Mouse (Mus musculus) urinary bladder, adult 18-20 months (tissue): ENCODE results near the gene 4930430F08Rik.
"Not testable (repeated sequence)": the region's sequence is repeated elsewhere in the genome, so short reads cannot be mapped to it uniquely, and the experiment has no call there.

ENCODE experiments used
- DNase-seq, 2 experiments: peaks; one replicate each; pipeline ENCODE4 v3.0.0; 2022; ENCODE audit warnings: low spot score in 2 of 2, mixed read lengths in 2 of 2

The 4930430F08Rik gene

DNA sequence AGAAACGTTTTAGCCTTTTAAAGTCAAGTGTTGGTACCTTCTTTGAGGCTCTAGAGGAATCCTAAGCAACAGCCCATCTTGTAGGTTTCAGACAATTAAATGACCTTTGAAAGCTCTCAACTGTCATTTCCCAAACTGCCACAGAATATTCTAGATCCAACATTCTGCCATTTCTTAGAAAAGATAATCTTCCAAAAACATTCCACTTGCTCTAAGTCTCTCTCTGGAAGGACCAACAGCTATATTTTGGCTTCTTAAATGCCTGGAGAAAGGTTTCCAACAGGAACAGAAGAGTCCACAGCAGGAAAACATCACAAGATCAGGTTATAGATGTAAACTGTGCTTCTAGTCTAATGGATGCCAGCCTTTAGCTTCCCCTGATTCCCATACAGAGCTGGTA, at the start of gene 4930430F08Rik, which contains the start of gene 1700017N19Rik:
4930430F08Rik (minus strand) TSS at position 101 of the 400 bp plus-strand sequence.
1700017N19Rik (plus strand) TSS at position 162 of the 400 bp plus-strand sequence.
- DNase-seq, result no peak

DNA sequence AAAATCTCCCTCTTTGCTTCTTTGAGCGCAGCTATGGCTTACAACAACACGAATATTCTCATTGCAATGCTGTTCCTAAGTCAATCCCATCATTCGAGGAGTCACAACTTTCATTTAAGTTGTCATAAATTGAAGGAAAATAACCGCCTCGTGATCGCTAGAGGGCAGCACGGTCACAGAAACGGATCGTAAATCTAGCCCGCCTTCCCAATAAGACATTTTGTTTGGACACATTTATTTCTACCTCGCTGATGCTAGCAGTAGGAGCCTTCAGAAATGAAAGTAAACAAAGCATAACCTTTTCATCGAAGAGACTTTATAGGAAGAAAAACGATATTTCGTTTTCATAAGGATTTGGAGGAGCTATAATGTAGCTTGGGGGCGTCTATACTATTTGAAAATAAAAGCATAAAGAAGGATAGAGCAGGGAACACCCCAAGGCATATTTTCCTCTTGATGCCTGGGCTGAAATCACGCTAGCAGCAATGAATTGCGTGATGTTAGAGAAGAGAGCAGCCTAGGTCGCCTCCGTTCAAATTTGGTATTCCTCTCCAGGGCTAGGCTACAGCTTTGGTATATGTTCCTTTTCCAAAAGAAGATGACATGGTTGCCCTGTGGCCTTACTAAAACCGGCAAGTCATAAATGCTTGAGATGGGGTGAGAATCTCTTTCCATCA, 39.7 kb upstream of the 4930430F08Rik start:
- DNase-seq, result no peak

- no peak for DNase-seq
These were observed 32.3 kb upstream of the 4930430F08Rik start for GRCm38 (mm10) chr10:100622494-100622893.

DNA sequence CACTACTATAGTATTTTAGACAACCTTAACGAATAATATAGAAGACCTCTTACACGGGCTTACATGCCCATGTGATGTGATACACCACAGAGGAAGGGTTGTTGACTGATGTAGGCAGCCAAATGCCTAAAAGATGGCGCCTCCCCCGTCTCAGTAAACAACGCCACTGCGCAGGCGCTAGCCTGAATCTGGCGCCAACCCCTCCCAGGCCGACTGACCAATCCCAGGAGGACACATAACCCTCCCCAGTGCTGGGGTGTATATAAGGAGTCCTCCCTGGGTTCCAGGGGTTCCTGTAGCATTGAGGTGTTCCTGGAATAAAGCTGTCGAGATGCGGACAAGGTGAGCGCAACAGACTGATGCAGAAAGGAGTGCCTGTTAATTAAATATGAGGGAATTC, 29.8 kb upstream of the 4930430F08Rik start:
- no peak for DNase-seq

DNA sequence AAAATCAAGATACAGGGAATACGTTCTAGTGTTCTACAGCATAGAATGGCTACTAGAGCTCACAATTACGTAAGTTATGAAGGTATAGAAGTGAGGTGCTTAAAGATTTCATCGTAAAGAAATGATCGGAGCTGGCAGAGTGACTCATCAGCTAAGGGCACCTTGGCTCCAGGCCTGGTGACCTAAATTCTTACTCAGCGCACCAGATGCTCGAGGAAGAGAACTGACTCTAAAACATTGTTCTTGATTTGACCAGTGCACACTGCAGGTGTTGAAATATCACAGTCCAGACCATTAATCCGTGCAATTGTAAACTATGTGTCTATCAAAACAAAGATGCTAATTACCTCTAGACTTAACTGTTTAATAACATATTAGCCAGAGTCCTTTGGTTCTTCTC, 29.3 kb upstream of the 4930430F08Rik start:
- DNase-seq, result no peak

DNA sequence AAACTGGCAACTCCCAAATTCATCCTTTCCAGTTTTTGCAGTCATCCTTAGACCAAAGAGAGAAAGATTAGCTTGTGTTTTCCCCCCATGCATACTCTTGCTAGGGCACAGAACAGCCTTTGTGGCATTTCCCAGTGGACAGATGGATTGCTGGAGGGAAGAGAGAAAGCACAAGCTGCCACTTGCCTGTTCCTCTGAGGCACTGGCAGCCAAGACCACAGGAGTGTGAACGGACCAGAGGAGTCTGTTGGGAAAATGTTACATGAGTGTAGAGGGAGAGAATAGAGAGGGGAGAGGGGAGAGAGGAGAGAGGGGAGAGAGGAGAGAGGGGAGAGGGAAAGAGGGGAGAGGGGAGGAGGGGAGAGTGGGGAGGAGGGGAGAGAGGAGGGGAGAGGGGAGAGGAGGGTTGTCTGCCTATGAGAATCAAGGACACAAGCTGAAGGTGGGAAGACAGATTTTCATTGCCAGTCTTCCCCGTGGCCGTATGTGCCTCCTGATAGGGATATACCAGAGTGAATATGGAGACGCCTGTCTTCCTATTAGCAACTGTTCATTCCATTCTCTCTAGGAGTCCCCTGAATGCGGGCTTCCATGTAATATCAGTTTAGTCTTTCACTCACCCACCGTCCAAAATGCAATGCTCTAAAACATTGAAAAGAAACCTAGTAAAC, 27.1 kb upstream of the 4930430F08Rik start:
- no peak for DNase-seq

DNA sequence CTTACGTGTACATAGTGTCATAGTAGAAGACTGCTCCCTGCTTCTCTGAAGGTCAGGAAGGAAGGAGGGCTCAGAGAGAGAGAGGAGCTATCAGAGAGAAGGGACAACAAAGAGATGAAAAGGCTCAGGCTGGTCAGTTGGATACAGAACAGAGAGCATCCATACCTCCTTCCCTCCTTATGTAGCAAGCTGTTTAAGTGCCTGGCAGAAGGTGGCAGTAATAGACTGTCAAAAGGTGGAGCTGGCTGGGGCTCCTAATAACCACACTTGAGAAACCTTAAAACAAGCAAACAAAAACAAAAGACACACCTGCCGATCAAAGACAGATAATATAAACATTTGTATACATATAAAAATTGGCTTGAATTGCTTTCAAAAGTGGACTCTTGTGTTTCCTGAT, 14.0 kb upstream of the 4930430F08Rik start:
- DNase-seq, result no peak

GRCm38 (mm10) chr10:100603511-100603910, 13.3 kb upstream of the 4930430F08Rik start:
- no peak for DNase-seq

- DNase-seq, result no peak
These were observed 8.1 kb upstream of the 4930430F08Rik start for GRCm38 (mm10) chr10:100598339-100598738.

- peak; percentile 83 for DNase-seq
These were observed 1.3 kb downstream of the 4930430F08Rik start for GRCm38 (mm10) chr10:100588932-100589388.

- no peak for DNase-seq
These were observed 1.7 kb downstream of the 4930430F08Rik start for GRCm38 (mm10) chr10:100588524-100588923.

DNA sequence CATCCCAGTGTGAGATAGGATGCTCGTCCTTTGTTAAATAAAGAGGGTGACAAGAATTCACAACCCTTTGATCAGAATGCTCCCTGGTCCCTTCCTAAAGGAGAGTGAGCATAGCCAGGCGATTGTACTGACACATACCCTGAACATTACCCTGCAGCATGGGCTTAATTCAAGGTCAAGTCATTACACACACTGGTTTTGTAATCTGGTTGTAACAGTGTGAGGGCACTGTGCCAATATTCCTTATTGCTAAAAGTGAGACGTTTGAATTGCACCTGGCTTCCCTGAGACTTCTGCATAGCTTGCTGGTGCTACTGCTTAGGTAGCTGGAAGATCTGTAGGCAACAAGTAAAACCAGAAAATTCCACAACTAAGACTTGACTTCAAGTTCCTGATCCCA, 6.0 kb downstream of the 4930430F08Rik start:
- no peak for DNase-seq

DNA sequence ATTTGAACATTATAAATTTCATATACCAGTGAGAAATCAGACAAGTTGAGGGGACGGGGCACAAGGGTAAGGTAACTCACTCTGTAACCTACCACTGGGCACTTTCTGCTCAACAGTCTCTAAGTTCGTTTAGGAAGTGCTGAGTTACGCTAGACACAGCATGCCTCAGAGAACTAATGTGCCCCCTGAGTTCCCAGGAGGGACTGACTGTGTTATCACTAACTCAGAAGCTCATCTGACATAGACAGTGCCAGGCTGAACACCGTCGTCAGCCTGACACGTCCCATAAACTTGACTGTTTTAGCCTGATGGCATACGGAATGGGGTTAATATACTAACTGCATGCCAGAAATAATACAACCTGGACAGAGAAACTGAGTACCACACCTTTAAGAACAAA, 14.9 kb downstream of the 4930430F08Rik start:
- no peak for DNase-seq

GRCm38 (mm10) chr10:100574505-100575149, 15.6 kb downstream of the 4930430F08Rik start:
- DNase-seq, result no peak

GRCm38 (mm10) chr10:100571707-100572106, 18.5 kb downstream of the 4930430F08Rik start:
- DNase-seq, result no peak

- no peak for DNase-seq
These were observed 26.1 kb downstream of the 4930430F08Rik start for GRCm38 (mm10) chr10:100564112-100564511.

- DNase-seq, result not testable (repeated sequence)
These were observed 29.9 kb downstream of the 4930430F08Rik start for GRCm38 (mm10) chr10:100560194-100560883.

GRCm38 (mm10) chr10:100556566-100557175, 33.6 kb downstream of the 4930430F08Rik start:
- DNase-seq, result no peak

- DNase-seq, result no peak
These were observed 65.5 kb downstream of the 4930430F08Rik start for GRCm38 (mm10) chr10:100524499-100525390.

GRCm38 (mm10) chr10:100522330-100522729, 67.9 kb downstream of the 4930430F08Rik start:
- no peak for DNase-seq
